Mouse (Mus musculus) bone marrow macrophage, adult 2 months (primary cell): ENCODE measurements around the gene Krtap4-7. TPM values are rescaled to one million over a fixed set of nuclear protein-coding genes. Genes with fewer than 3 reads are reported as not detected.
"Not testable (repeated sequence)": the region's sequence is repeated elsewhere in the genome, so short reads cannot be mapped to it uniquely, and the experiment has no call there.

ENCODE experiments used
- H3K27ac ChIP-seq: 2 replicates; pipeline ENCODE4 v1.5.1; 2012; ENCODE audit warnings: low read depth, low read length; ENCODE audit not compliant: insufficient read depth
- H3K4me1 ChIP-seq: 2 replicates; pipeline ENCODE4 v1.6.1; 2012; ENCODE audit warnings: low read length; ENCODE audit not compliant: control insufficient read depth, insufficient read depth
- H3K4me3 ChIP-seq: 2 replicates; pipeline ENCODE4 v1.5.1; 2012; ENCODE audit warnings: mild to moderate bottlenecking, low read length, moderate library complexity; ENCODE audit not compliant: insufficient read depth
- CTCF ChIP-seq: IDR thresholded peaks from 2 replicates; pipeline ENCODE4 v1.5.1; 2012; ENCODE audit warnings: low read depth, mild to moderate bottlenecking, low read length, moderate library complexity
- POLR2A ChIP-seq: IDR thresholded peaks from 2 replicates; pipeline ENCODE4 v1.6.1; 2012; ENCODE audit warnings: mild to moderate bottlenecking, low read depth, low read length, borderline replicate concordance
- polyA plus RNA-seq: library from polyadenylated mRNA; stranded (reverse); fragments of >200 nt; gene quantifications from 2 replicates; pipeline ENCODE4 v1.2.4, GENCODE M21; 2012; ENCODE audit not compliant: missing spikeins, insufficient read depth, insufficient read length

Gene Krtap4-7
- not detected in 2 replicates for polyA plus RNA-seq

- not testable (repeated sequence) for H3K27ac ChIP-seq, H3K4me3 ChIP-seq, H3K4me1 ChIP-seq
These were observed at the start of gene Krtap4-7 for GRCm38 (mm10) chr11:99643635-99644139. Gene Krtap4-7 (minus strand): TSS chr11:99644089.

- Histone ChIP-seq H3K4me1 (no peaks in the 10 kb centered on the region), H3K27ac (no peak within 1 kb of the TSS), H3K4me3 (no peak within 1 kb of the TSS)
- no peak for TF ChIP-seq CTCF
- TF ChIP-seq POLR2A = no peak
These were observed 46.6 kb upstream of the Krtap4-7 start, which contains the start of gene Gm14190 for GRCm38 (mm10) chr11:99690463-99690862. Gene Gm14190 (minus strand): TSS chr11:99690740.

- not testable (repeated sequence) for H3K4me3 ChIP-seq, H3K27ac ChIP-seq, H3K4me1 ChIP-seq
These were observed 41.3 kb upstream of the Krtap4-7 start for GRCm38 (mm10) chr11:99685235-99685634.

- no peaks in the 10 kb centered on the region for H3K4me1 ChIP-seq
- H3K27ac ChIP-seq = no peak overlapping the region
- H3K4me3 ChIP-seq = no peak overlapping the region
- no peak for TF ChIP-seq POLR2A
- TF ChIP-seq CTCF = no peak
These were observed 39.6 kb upstream of the Krtap4-7 start for GRCm38 (mm10) chr11:99683481-99683880.

- no peak within 1 kb of the TSS for H3K4me3 ChIP-seq
- no peaks in the 10 kb centered on the region for H3K4me1 ChIP-seq
- no peak within 1 kb of the TSS for H3K27ac ChIP-seq
- no peak for TF ChIP-seq POLR2A
These were observed 22.0 kb upstream of the Krtap4-7 start, which contains the start of gene Krtap4-6 for GRCm38 (mm10) chr11:99665860-99666259. Gene Krtap4-6 (minus strand): TSS chr11:99665960.

GRCm38 (mm10) chr11:99662802-99663201 lies 18.9 kb upstream of the Krtap4-7 start:
- Histone ChIP-seq H3K27ac (no peak overlapping the region), H3K4me3 (no peak overlapping the region), H3K4me1 (no peaks in the 10 kb centered on the region)
- TF ChIP-seq CTCF (no peak), POLR2A (no peak)

GRCm38 (mm10) chr11:99659256-99659655 lies 15.4 kb upstream of the Krtap4-7 start:
- H3K27ac ChIP-seq = no peak overlapping the region
- TF ChIP-seq POLR2A (no peak), CTCF (no peak)

GRCm38 (mm10) chr11:99658467-99659010 lies 14.7 kb upstream of the Krtap4-7 start, which contains the start of gene Gm11563:
Gene Gm11563 (minus strand): TSS chr11:99658960.
- not testable (repeated sequence) for H3K4me3 ChIP-seq, H3K27ac ChIP-seq, H3K4me1 ChIP-seq

More at GRCm38 (mm10) chr11:99659256-99659655, 15.4 kb upstream of the Krtap4-7 start:
- Histone ChIP-seq H3K4me1 (no peaks in the 10 kb centered on the region), H3K4me3 (no peak overlapping the region)

GRCm38 (mm10) chr11:99657051-99657450 lies 13.2 kb upstream of the Krtap4-7 start:
- no peak for TF ChIP-seq CTCF
- TF ChIP-seq POLR2A = no peak
- Histone ChIP-seq H3K4me3 (no peak overlapping the region), H3K4me1 (no peaks in the 10 kb centered on the region), H3K27ac (no peak overlapping the region)

- Histone ChIP-seq H3K4me1 (no peaks in the 10 kb centered on the region), H3K4me3 (no peak within 1 kb of the TSS), H3K27ac (no peak within 1 kb of the TSS)
- no peak for TF ChIP-seq CTCF
- no peak for TF ChIP-seq POLR2A
These were observed 6.2 kb upstream of the Krtap4-7 start, which contains the start of gene Gm11555 for GRCm38 (mm10) chr11:99650136-99650535. Gene Gm11555 (minus strand): TSS chr11:99650236.

GRCm38 (mm10) chr11:99646444-99646843 lies 2.6 kb upstream of the Krtap4-7 start:
- Histone ChIP-seq H3K4me1 (no peaks in the 10 kb centered on the region), H3K4me3 (no peak overlapping the region), H3K27ac (no peak overlapping the region)
- TF ChIP-seq POLR2A (no peak), CTCF (no peak)
